Mouse (Mus musculus) ES-Bruce4 (cell line): ENCODE measurements around the gene Pigk.

Experiments used
- CTCF ChIP-seq: IDR thresholded peaks from one replicate; pipeline ENCODE4 v1.8.1; 2011; ENCODE audit warnings: low read depth, low read length
- EP300 ChIP-seq: IDR thresholded peaks from 2 replicates; pipeline ENCODE4 v1.6.1; 2011; ENCODE audit warnings: low read depth, low read length; ENCODE audit not compliant: insufficient read depth
- POLR2A ChIP-seq: IDR thresholded peaks from one replicate; pipeline ENCODE4 v1.8.1; 2011; ENCODE audit warnings: low read length; ENCODE audit not compliant: insufficient read depth

- TF ChIP-seq POLR2A: no peak
- no peak for TF ChIP-seq CTCF
- no peak for TF ChIP-seq EP300
Observed at GRCm38 (mm10) chr3:152881706-152882105, 167.8 kb downstream of the Pigk start.
